Mouse (Mus musculus): ENCODE results near the gene Mycbp2. TPM values are rescaled to one million over a fixed set of nuclear protein-coding genes. Genes with fewer than 3 reads are reported as not detected.

Gene Mycbp2
- polyA plus RNA-seq, 2 experiments: 7.0 to 8.2 TPM

- no peaks in the 10 kb centered on the region for H3K27me3 ChIP-seq (ENCODE audit: control insufficient read depth, insufficient read depth, low read length)
- no peak for ATAC-seq (ENCODE audit: insufficient read depth)
- H3K36me3 ChIP-seq (replicated peaks; ENCODE audit: control insufficient read depth, insufficient read depth, low read depth): no peaks in the 10 kb centered on the region
- peaks cover 0 to 12% of the 10 kb centered on the region in 2 experiments; a peak in 3 of 4 replicates for H3K4me1 ChIP-seq (replicated peaks; ENCODE audit: control insufficient read depth in 2 of 2, insufficient read depth in 2 of 2, low read length in 1 of 2)
- 50% methylated on average over 17 of the region's 18 CpGs for WGBS (ENCODE audit: insufficient replicate concordance)
- no peak for DNase-seq (ENCODE audit: low read depth in 3 of 3, low spot score in 3 of 3)
- H3K27ac ChIP-seq: no peak overlapping the region
- H3K4me2 ChIP-seq (ENCODE audit: low read depth): no peak overlapping the region
- no peak overlapping the region for H3K4me3 ChIP-seq (ENCODE audit: insufficient read depth in 1 of 2, low read depth in 2 of 2, low read length in 2 of 2)
- H3K9me3 ChIP-seq (ENCODE audit: control insufficient read depth, low read length): no peaks in the 10 kb centered on the region
- no peak for TF ChIP-seq EP300 (IDR thresholded peaks at IDR 0.05; ENCODE audit: low read depth)
- no peak overlapping the region for H3K9ac ChIP-seq (replicated peaks)
Measured at GRCm38 (mm10) chr14:103354396-103355352, 8.1 kb upstream of the Mycbp2 start.

DNA sequence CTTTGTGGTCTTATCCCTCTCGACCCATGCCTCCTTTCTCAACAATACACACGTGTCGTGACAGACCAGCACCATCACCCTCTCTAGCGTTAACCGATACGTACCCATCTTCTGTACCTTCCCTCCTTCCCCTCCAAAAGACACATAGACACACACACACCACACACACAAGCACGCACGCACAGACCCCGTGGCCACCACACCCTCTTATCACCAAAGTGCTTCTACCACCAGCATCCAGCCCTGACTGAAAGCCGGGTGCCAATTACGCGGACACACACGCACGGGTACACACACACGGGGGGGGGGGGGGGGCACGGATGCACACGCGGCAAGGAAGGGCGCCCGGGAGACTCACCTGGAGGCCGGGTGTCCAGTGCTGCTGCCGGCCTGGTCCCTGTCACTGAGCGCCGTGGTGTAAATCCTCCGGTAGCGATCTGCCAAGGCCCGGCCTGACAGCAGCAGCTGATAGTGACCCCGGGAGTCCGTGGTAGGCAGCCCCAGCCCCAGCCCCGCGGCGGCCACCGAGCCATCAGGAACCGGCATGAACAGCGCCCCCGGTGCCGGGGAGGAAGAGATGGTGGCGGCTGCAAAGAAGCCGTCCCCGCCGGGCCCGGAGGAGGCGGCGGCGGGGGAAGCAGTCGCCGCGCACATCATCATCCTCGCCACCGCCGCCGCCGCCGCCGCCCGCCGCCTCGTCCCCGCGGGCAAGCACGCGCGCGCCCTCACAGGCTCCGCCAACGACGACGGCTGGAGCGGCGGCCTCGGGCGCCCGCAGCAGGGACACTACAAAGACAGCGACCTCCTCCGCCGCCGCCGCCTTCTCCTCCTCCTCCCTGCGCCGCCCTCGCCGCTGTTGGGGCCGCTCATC is 521 bp downstream of the Mycbp2 start:
- peak overlapping the region; percentile 58 for H3K27ac ChIP-seq
- no peaks in the 10 kb centered on the region for H3K27me3 ChIP-seq (ENCODE audit: control insufficient read depth, insufficient read depth, low read length)
- no peaks in the 10 kb centered on the region for H3K36me3 ChIP-seq (replicated peaks; ENCODE audit: control insufficient read depth, insufficient read depth, low read depth)
- H3K9ac ChIP-seq (replicated peaks): peak overlapping the region; percentile 73
- ATAC-seq (ENCODE audit: insufficient read depth) (peak; percentile 45), DNase-seq (ENCODE audit: low read depth in 3 of 3, low spot score in 3 of 3) (peak in 2 of 3 experiments; percentile 35 to 52)
- no peaks in the 10 kb centered on the region for H3K9me3 ChIP-seq (ENCODE audit: control insufficient read depth, low read length)
- WGBS (ENCODE audit: insufficient replicate concordance): 0% methylated on average over 44 of the region's 83 CpGs
- TF ChIP-seq EP300 (IDR thresholded peaks at IDR 0.05; ENCODE audit: low read depth): no peak
- peak; percentile 34; the same call in 1 of the 2 replicates for TF ChIP-seq CTCF (IDR thresholded peaks at IDR 0.05; ENCODE audit: low read depth)
- H3K4me1 ChIP-seq (replicated peaks; ENCODE audit: control insufficient read depth in 2 of 2, insufficient read depth in 2 of 2, low read length in 1 of 2): peaks cover 28 to 33% of the 10 kb centered on the region in 2 experiments
- H3K4me3 ChIP-seq (ENCODE audit: insufficient read depth in 1 of 2, low read depth in 2 of 2, low read length in 2 of 2): peak overlapping the region; percentile 69 to 92
- H3K4me2 ChIP-seq (ENCODE audit: low read depth): peak overlapping the region; percentile 94

DNA sequence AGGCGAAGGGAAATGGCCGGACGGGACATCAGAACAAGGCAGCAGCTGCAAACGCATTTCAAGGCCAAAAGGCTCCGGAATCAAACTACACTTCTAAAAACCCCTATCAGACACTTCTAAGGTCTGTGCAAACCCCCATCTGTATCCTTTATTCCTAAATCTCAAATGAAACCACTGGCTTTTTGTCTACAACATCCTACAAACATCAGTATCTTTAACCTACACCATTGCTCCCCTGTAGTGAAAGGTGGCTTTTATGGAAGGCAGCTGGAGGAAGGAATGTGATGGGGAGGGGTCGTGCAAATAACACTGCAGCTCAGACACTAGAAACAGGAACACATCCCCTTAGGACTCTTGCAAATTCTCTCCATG is 1.1 kb downstream of the Mycbp2 start:
- H3K27me3 ChIP-seq (ENCODE audit: control insufficient read depth, insufficient read depth, low read length): no peaks in the 10 kb centered on the region
- no peaks in the 10 kb centered on the region for H3K9me3 ChIP-seq (ENCODE audit: control insufficient read depth, low read length)
- H3K9ac ChIP-seq (replicated peaks): peak overlapping the region; percentile 73
- H3K36me3 ChIP-seq (replicated peaks; ENCODE audit: control insufficient read depth, insufficient read depth, low read depth): no peaks in the 10 kb centered on the region
- no peak for ATAC-seq (ENCODE audit: insufficient read depth)
- peak overlapping the region; percentile 69 to 92 for H3K4me3 ChIP-seq (ENCODE audit: insufficient read depth in 1 of 2, low read depth in 2 of 2, low read length in 2 of 2)
- WGBS (ENCODE audit: insufficient replicate concordance): 5% methylated on average over 6 of the region's 6 CpGs
- DNase-seq (ENCODE audit: low read depth in 3 of 3, low spot score in 3 of 3): no peak
- H3K4me1 ChIP-seq (replicated peaks; ENCODE audit: control insufficient read depth in 2 of 2, insufficient read depth in 2 of 2, low read length in 1 of 2): peaks cover 28 to 31% of the 10 kb centered on the region in 2 experiments
- H3K4me2 ChIP-seq (ENCODE audit: low read depth): peak overlapping the region; percentile 94
- H3K27ac ChIP-seq: peak overlapping the region; percentile 58
- TF ChIP-seq EP300 (IDR thresholded peaks at IDR 0.05; ENCODE audit: low read depth) (no peak), CTCF (IDR thresholded peaks at IDR 0.05; ENCODE audit: low read depth) (no peak)

DNA sequence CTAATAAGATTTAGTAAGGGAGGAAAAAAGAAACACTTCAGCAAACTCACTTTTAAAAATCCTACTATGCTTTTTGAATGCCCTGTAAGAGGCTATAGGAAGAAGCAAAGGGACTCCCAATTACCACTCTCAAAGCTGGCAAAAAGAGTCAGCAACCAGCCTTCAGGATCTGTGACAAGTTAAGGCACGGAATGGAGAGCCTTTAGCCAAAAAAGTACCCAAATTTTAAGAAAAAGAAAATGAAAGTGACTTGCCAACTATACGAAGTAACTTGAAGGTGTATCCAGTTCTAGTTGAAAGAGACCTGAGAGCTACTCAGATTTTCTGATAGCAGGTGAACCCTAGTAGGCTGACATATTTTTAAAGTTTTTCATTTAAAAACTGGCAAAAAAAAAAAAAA is 1.6 kb downstream of the Mycbp2 start:
- H3K4me2 ChIP-seq (ENCODE audit: low read depth): peak overlapping the region; percentile 94
- no peak for DNase-seq (ENCODE audit: low read depth in 3 of 3, low spot score in 3 of 3)
- H3K9me3 ChIP-seq (ENCODE audit: control insufficient read depth, low read length): no peaks in the 10 kb centered on the region
- peak overlapping the region; percentile 69 to 92; a peak in 3 of 4 replicates for H3K4me3 ChIP-seq (ENCODE audit: insufficient read depth in 1 of 2, low read depth in 2 of 2, low read length in 2 of 2)
- no peaks in the 10 kb centered on the region for H3K36me3 ChIP-seq (replicated peaks; ENCODE audit: control insufficient read depth, insufficient read depth, low read depth)
- H3K4me1 ChIP-seq (replicated peaks; ENCODE audit: control insufficient read depth in 2 of 2, insufficient read depth in 2 of 2, low read length in 1 of 2): peaks cover 27 to 28% of the 10 kb centered on the region in 2 experiments
- 25% methylated on average over 2 of the region's 2 CpGs for WGBS (ENCODE audit: insufficient replicate concordance)
- TF ChIP-seq EP300 (IDR thresholded peaks at IDR 0.05; ENCODE audit: low read depth) (no peak), CTCF (IDR thresholded peaks at IDR 0.05; ENCODE audit: low read depth) (no peak)
- H3K27me3 ChIP-seq (ENCODE audit: control insufficient read depth, insufficient read depth, low read length): no peaks in the 10 kb centered on the region
- H3K9ac ChIP-seq (replicated peaks): peak overlapping the region; percentile 73
- peak overlapping the region; percentile 25; the same call in 1 of the 2 replicates for H3K27ac ChIP-seq
- ATAC-seq (ENCODE audit: insufficient read depth): no peak
